Mouse (Mus musculus) stomach, postnatal 0 days (tissue): Measurements from ENCODE around the gene Hoxa1.

Source experiments
- CTCF ChIP-seq: IDR thresholded peaks from 2 replicates; pipeline ENCODE4 v1.5.1; 2016; ENCODE audit warnings: antibody characterized with exemption, low read depth, mild to moderate bottlenecking, moderate library complexity
- EP300 ChIP-seq: optimal IDR thresholded peaks from 2 replicates; pipeline ENCODE3; 2016; ENCODE audit warnings: antibody characterized with exemption

- TF ChIP-seq CTCF, result no peak
- no peak for TF ChIP-seq EP300
Measured at GRCm38 (mm10) chr6:52164051-52164625, 6.0 kb upstream of the Hoxa1 start.
